Mouse (Mus musculus) frontal cortex, adult (tissue): ENCODE measurements at regions not wholly inside any gene's neighbourhood (a gene's known extent, or its start where the extent isn't known, plus 50 kb on each side); places are given as distances from the start of the nearest gene placed in this dataset.
A peak's percentile ranks its signal among the peaks of the same experiment; 100 is the strongest.

Source experiments
- ATAC-seq: cut with Nextera tagmentation; 2 replicates; pipeline ENCODE4 v1.9.2; 2017; ENCODE audit warnings: mild to moderate bottlenecking, moderate library complexity, mixed read lengths; ENCODE audit not compliant: low TSS enrichment

DNA sequence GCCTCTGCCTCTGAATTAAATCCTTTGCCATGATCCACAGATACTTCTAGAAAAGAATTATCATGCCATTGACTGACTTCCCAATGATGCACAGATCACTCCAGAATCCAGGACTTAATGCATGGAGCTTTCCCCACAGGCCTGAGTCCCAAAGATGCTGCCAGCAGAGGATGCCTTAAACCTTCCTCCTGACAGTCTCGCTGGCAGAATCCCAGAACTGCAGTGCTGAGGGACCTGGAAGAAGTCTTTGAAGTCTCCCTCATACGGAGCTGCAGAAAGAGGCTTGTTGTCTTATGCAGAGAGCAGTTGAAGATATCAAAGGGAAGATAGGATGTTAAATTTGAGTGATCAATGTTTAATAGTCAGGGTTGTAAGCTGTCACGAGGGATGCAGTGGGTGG is 233.8 kb upstream of the Zmiz1 start:
- ATAC-seq = no peak

DNA sequence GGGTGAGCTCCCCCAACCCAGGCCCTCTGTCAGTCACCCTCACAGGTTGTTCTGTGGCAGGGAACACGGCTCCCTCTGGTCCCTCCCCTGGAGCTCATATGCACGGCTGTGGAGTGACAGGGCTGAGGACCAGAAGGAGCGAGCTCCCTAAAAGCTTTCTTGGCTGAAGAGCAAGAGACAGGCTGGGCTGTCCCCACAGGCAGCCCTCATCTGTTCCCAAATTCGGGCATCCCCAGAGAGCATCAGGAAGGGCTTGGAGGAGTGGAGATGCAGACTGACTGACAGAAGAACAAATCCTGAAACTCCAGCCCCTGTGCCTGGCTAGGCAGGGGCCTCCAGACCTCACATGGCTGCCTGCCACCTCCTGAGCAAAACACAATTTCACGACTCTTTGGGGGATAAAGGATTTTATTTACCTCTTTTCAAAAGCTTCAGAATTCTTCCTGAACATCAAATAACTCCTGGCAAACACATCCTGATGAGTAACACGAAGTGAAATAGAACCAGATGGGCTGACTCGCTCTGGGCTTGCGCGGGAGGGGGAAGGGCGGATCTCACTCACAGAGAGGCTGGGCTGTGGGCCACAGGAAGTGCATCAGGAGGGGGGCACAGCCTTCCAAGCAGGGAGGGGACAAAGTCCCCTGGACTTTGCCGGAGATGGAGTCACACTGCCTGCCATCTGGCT is 232.7 kb upstream of the Zmiz1 start:
- peak; percentile 88 for ATAC-seq

DNA sequence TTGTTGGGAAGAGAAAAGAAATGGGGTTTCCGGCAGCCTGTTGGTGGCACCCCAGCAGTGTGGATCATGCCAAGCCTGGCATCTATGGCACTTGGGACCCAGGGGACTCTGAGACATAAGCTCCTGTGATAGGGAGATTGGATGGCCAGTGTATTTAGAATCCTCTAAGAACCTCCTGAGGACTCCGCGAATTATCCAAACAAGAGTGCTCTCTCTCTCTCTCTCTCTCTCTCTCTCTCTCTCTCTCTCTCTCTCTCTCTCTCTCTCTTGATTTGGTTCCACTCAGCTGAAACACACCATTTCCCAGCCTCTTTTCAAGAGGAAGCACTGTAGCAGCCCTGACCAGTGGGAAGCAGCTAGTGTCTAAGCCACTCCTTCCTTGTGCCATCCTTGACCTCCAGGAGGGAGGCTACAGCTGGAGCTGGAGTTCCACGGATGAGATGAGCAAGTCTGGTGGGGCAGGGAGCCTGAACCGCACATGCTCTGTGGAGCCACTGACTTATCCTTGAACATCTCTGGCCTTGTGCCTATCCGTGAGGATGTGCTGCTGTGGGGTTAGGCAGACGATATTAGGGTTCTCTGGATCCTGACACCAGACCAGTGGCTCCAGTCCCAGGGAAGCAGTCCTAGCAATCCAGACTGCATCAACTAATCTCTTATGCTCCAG is 232.0 kb upstream of the Zmiz1 start:
- no peak for ATAC-seq

GRCm38 (mm10) chr14:25228321-25229047 is 230.5 kb upstream of the Zmiz1 start:
- ATAC-seq = no peak

DNA sequence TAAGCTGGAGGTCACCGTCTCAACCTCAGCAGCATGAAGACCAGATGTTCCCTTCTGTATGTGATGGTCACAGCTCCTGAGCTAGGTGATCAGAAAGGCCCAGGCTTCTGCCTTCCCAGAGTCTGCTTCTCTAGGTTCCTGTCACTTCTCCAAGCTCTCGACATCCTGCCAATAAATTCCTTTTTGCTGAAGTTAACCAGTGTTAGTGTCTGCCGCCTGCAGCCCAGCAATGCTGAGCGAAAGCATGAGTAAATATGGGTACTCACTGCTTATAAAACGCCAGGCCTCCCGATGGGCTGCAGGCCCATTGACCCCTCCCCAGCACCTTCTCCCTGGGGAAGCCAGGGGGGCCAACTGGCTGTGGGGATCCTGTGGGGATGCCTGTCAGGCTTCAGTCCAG is 229.4 kb upstream of the Zmiz1 start:
- ATAC-seq = no peak

GRCm38 (mm10) chr14:25231881-25232280 is 227.1 kb upstream of the Zmiz1 start:
- ATAC-seq = no peak

DNA sequence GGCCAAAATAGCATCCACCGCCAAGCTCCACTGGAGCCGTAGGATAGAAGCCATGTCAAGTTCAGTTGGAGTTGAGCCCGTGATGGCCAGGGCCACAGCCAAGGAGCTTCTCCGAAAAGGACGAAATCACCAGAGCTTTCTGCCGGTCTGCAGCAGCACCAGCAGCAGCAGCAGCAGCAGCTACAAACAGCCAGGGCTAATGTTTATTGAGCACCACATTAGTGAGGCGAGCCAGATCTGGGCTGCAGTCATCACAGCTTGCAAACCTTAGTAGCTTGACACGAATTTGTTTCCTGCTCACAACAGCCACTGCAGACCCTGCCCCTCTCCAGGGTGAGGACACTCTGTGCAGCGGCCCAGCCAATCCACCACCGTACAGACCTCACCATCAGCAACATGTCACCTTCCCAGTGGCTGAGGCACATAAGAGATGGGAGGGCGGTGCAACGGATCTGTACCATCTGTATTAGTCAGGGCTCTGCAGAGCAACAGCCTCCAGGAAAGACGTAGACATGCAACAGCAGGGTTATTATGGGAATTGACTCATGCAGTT is 222.5 kb upstream of the Zmiz1 start:
- peak; percentile 95 for ATAC-seq

DNA sequence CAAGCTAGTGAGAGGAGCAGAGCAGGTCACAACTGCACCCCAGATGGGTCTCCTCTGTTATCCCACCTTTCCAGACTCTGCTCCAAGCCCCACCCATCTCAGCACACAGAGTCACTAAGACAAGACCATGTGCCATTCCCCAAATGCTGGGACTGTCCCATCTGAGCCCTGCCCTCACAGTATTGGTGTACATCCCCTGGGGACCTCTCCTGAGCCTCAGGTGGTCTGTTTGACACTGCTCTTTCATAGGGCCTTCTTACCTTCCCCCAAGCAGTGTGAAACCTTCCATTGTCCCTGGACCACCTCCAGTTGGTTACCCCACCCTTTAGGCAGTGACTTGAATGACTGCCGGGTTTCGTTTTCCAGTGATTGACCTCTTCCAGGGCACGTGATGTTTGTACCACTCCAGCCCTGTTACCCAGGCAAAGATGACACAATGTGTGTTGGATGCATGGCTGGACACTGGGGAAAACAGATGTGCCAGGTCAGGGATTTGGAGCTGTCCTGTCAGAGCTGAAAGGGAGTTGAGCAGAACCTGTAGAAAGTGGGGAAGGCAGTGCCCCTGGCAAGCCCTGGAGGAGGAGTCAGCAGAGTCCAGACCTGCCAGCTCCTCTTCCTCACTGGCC is 219.5 kb upstream of the Zmiz1 start:
- ATAC-seq = no peak

GRCm38 (mm10) chr14:25242753-25243152 is 216.2 kb upstream of the Zmiz1 start:
- no peak for ATAC-seq

DNA sequence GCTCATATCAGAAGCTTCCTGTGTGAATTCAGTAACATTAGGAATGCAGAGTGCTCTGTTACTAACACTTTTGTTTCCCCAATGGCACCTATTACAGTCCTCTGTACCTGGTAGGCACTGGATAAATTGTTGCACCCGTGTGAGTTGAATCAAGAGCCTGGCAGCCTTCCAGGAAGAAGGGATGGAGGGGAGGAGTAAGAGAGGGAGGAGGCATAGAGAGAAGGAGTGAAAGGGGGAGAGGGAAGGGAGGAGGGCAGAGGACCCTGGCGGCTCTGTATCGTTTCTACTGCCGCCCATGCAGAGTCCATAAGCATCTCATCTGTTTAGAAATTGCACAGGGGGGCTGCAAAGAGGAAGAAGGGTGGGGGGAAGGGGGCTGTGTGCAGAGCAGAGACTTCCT is 215.7 kb upstream of the Zmiz1 start:
- ATAC-seq = no peak

DNA sequence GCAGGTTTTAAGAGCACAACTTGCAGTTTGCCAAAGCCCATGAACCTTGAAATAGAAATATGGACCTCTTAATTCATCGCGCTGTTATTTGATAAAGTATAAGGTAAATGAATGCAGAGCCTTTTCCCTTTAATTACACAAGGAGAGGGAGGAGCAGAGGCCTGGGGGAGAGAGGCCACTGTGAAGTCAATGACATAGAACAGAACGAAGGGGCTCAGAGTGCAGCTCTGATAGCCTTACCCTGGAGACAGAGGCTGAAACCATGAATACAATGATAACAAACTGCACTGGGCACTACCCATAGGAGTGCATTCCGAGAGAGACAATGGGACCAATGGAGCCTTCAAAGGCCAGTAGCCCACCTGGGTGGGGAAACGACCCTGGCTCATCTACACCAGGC is 215.3 kb upstream of the Zmiz1 start:
- no peak for ATAC-seq

DNA sequence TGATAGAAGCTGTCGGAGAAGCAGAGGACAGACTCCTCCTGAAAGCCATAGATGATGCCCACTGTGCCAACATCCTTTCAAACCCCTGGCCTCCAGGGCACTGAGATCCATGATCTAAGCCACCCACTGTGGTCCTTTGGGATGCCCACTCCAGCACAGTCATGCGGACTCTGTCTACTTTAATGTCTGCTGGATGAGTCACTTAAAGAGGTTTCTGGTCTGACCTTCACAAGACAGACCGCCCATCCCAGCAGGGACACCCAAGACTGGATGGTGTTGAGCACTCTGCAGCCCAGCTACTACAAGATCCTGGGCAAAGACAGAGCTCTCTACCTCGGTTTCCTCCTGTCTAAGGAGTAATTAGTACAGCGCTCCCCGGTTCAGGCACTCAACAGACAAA is 214.1 kb upstream of the Zmiz1 start:
- ATAC-seq = no peak

DNA sequence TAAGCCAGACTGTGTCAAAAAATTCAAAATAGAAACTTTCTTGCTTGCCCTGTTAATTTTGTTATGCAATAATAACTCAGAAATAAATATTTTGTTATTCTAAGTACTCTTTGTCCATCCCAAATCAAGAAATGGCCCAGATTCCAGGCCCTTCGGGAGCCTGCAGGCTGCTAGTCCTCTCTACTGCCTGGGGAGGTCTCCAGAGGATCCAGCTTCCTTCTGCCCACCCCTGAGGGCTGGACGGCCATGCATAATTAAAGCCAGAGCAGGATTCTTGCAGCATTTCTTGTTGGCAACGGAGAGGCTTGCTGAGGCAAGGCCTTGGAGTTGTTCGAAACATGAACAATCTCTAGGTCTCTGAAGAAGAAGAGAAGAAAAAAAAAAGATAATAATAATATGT is 213.3 kb upstream of the Zmiz1 start:
- ATAC-seq = no peak

DNA sequence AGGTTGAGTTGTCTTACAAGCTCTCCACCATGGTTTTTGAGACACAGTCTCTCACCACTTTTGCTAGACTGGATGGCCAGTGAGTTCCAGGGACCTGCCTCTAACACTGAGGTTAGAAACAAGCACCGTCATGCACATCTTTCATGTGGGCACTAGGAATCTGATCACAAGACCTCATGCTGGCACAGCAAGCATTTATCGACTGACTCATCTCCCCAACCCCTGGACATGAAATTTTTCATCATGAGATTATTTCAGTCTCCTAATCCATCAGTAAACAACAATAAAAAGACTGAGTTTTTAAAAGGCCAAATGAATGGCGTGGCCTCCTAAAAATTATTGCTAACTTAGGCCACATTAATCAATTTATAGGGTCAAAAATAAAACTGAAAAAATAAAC is 210.0 kb upstream of the Zmiz1 start:
- ATAC-seq = no peak

GRCm38 (mm10) chr14:25253016-25253850 is 205.8 kb upstream of the Zmiz1 start:
- ATAC-seq = no peak

- ATAC-seq = no peak
Observed at GRCm38 (mm10) chr14:25263121-25263520, 195.9 kb upstream of the Zmiz1 start.

GRCm38 (mm10) chr14:25266846-25267245 is 192.1 kb upstream of the Zmiz1 start:
- no peak for ATAC-seq

- ATAC-seq = no peak
Observed at GRCm38 (mm10) chr14:25268090-25268631, 190.8 kb upstream of the Zmiz1 start.

DNA sequence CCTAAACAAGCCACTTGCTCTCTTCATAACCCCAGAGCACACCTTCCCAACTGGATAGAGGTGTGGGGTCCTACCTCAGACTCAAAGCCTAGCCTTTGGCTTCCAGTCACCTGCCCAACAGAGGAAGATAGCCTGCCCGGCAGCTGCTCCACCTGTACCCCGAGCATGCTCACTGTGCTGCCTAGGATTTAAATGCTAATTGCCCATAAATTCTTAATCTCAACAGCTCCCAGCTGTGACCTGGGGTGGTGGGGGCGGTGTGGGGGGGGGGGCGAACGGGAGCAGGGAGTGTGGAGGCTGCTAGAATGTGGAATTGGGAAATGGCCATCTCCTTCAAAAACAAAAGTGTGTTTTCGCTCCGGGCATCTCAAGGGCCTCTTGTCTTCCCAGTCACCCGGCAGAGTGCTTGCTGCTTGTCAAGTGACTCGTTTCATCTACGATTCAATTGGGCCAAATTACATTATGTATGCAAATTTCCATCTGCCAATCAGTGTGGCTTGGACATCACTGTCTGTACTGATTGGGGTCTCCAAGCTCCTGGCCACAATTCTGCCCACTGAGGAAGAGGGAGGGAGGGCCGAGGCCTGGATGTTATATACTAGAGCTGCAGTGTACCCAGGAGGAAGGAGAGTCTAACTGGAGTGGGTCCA is 188.6 kb upstream of the Zmiz1 start:
- ATAC-seq = no peak

DNA sequence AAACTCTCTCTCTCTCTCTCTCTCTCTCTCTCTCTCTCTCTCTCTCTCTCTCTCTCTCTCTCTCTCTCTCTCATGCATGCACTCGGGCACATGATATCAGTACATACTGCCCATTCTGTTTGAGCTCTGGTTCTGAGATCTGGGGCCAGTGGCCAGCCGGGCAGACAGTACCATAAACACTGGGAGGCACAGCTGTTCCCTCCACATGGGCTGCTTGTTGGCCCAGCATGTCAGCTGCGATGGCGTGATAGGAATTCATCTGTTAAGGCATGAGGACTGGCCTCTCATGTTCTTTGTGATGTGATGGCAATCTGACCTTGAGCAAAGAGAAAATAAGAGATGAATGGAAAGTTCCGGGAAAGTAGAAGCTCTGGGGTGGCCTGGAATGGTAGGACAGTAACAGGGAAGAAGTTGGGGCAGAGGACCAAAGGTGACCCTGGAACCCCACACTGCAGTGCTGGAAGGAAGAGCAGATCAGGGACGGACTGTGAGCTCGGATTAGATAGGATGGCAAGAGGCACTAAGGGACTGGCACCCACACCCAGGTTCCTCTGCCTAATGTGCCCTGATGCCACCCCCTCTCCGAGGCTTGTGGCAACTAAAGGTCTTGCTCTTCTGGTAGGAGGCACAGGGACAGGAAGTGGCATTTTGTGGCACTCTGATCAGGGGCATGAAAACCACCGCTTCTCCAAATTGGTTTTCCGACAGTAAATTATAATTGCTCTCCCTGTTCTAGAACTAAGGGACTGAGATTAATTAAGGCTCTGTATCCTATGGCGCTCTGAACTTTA is 186.4 kb upstream of the Zmiz1 start:
- no peak for ATAC-seq
